Mouse (Mus musculus) T-cell, adult 2 months (primary cell): Measurements from ENCODE around the gene Fkbp1a.
A peak's percentile ranks its signal among the peaks of the same experiment; 100 is the strongest.

Source experiments
- DNase-seq: peaks from one replicate; pipeline ENCODE4 v3.0.0; 2022; ENCODE audit warnings: low spot score

Fkbp1a gene

GRCm38 (mm10) chr2:151546571-151546970, 4.3 kb downstream of the Fkbp1a start:
- no peak for DNase-seq

GRCm38 (mm10) chr2:151549615-151550121, 7.4 kb downstream of the Fkbp1a start:
- DNase-seq = no peak

- DNase-seq = peak; percentile 56
Observed at GRCm38 (mm10) chr2:151562930-151563921, 20.9 kb downstream of the Fkbp1a start.

- no peak for DNase-seq
Observed at GRCm38 (mm10) chr2:151564006-151564405, 21.7 kb downstream of the Fkbp1a start.

GRCm38 (mm10) chr2:151564986-151565385, 22.7 kb downstream of the Fkbp1a start:
- no peak for DNase-seq

- no peak for DNase-seq
Observed at GRCm38 (mm10) chr2:151566856-151567255, 24.6 kb downstream of the Fkbp1a start.

- no peak for DNase-seq
Observed at GRCm38 (mm10) chr2:151569452-151569851, 27.2 kb downstream of the Fkbp1a start.

GRCm38 (mm10) chr2:151571873-151572700, 29.8 kb downstream of the Fkbp1a start, which contains the start of gene Sdcbp2:
Gene Sdcbp2, plus strand, starts transcription at chr2:151572622.
- peak; percentile 32 for DNase-seq

- DNase-seq = no peak
Observed at GRCm38 (mm10) chr2:151573667-151574066, 31.4 kb downstream of the Fkbp1a start.

- no peak for DNase-seq
Observed at GRCm38 (mm10) chr2:151574607-151575006, 32.3 kb downstream of the Fkbp1a start.

GRCm38 (mm10) chr2:151575119-151575698, 32.9 kb downstream of the Fkbp1a start:
- peak; percentile 17 for DNase-seq

- DNase-seq = peak; percentile 71
Observed at GRCm38 (mm10) chr2:151575699-151576389, 33.6 kb downstream of the Fkbp1a start.

- DNase-seq = no peak
Observed at GRCm38 (mm10) chr2:151579183-151579582, 36.9 kb downstream of the Fkbp1a start.

- no peak for DNase-seq
Observed at GRCm38 (mm10) chr2:151580945-151581344, 38.7 kb downstream of the Fkbp1a start.

- DNase-seq = no peak
Observed at GRCm38 (mm10) chr2:151585934-151586333, 43.7 kb downstream of the Fkbp1a start.

- DNase-seq = no peak
Observed at GRCm38 (mm10) chr2:151586807-151587206, 44.5 kb downstream of the Fkbp1a start.

- no peak for DNase-seq
Observed at GRCm38 (mm10) chr2:151587306-151587705, 45.0 kb downstream of the Fkbp1a start.

- DNase-seq = no peak
Observed at GRCm38 (mm10) chr2:151598068-151598467, 55.8 kb downstream of the Fkbp1a start.

GRCm38 (mm10) chr2:151602106-151602505, 59.8 kb downstream of the Fkbp1a start:
- DNase-seq = no peak

- DNase-seq = no peak
Observed at GRCm38 (mm10) chr2:151603630-151604029, 61.3 kb downstream of the Fkbp1a start.

- DNase-seq = peak; percentile 11
Observed at GRCm38 (mm10) chr2:151605437-151605987, 63.2 kb downstream of the Fkbp1a start.
